Mouse (Mus musculus) liver, embryonic 15.5 days (tissue): Measurements from ENCODE around the gene Tbc1d2. TPM values are rescaled to one million over a fixed set of nuclear protein-coding genes. Genes with fewer than 3 reads are reported as not detected.

ENCODE experiments used
- ATAC-seq: fragments of 200-750 bp; cut with Nextera tagmentation; 2 replicates; pipeline ENCODE4 v1.8.0; 2017; ENCODE audit warnings: moderate number of reproducible peaks, mild to moderate bottlenecking, moderate library complexity; ENCODE audit not compliant: insufficient read depth
- H3K27ac ChIP-seq: fragments of 300-500 bp; sonication (generic); replicated peaks from 2 replicates; pipeline ENCODE4 v1.5.1; 2015; ENCODE audit warnings: mild to moderate bottlenecking, inconsistent platforms
- H3K27me3 ChIP-seq: fragments of 300-500 bp; sonication (generic); 2 replicates; pipeline ENCODE4 v1.6.1; 2015; ENCODE audit warnings: mild to moderate bottlenecking, inconsistent platforms
- H3K36me3 ChIP-seq: fragments of 300-500 bp; sonication (generic); replicated peaks from 2 replicates; pipeline ENCODE4 v1.6.1; 2015; ENCODE audit warnings: moderate library complexity, mild to moderate bottlenecking, inconsistent platforms
- H3K4me1 ChIP-seq: fragments of 300-500 bp; sonication (generic); replicated peaks from 2 replicates; pipeline ENCODE4 v1.6.1; 2015; ENCODE audit warnings: inconsistent platforms
- H3K4me2 ChIP-seq: fragments of 300-500 bp; sonication (generic); 2 replicates; pipeline ENCODE4 v1.6.1; 2015; ENCODE audit warnings: moderate library complexity, mild to moderate bottlenecking, inconsistent platforms
- H3K4me3 ChIP-seq: fragments of 300-500 bp; sonication (generic); replicated peaks from 2 replicates; pipeline ENCODE4 v1.5.1; 2015; ENCODE audit warnings: mild to moderate bottlenecking, inconsistent platforms
- H3K9ac ChIP-seq: fragments of 300-500 bp; sonication (generic); 2 replicates; pipeline ENCODE4 v1.6.1; 2015; ENCODE audit warnings: moderate library complexity, mild to moderate bottlenecking, inconsistent platforms
- H3K9me3 ChIP-seq: fragments of 300-500 bp; sonication (generic); replicated peaks from 2 replicates; pipeline ENCODE4 v1.6.1; 2016; ENCODE audit warnings: inconsistent platforms
- WGBS: fragments of 180-500 bp; shearing (Covaris S2); methylation state at CpG from one replicate; pipeline ENCODE4 v1.1.7; 2015; ENCODE audit warnings: mixed read lengths; ENCODE audit not compliant: insufficient replicate concordance; 5-methylcytosine and 5-hydroxymethylcytosine counted together
- polyA plus RNA-seq: library from polyadenylated mRNA; unstranded; fragments of >200 nt; fragmentation: Nextera tagmentation; extraction: Ambion mirVana; gene quantifications from 2 replicates; pipeline ENCODE4 v1.2.1, GENCODE M21; 2015

Tbc1d2 gene
- polyA plus RNA-seq, 1 experiment from 2014 or later, result 0.78 TPM

DNA sequence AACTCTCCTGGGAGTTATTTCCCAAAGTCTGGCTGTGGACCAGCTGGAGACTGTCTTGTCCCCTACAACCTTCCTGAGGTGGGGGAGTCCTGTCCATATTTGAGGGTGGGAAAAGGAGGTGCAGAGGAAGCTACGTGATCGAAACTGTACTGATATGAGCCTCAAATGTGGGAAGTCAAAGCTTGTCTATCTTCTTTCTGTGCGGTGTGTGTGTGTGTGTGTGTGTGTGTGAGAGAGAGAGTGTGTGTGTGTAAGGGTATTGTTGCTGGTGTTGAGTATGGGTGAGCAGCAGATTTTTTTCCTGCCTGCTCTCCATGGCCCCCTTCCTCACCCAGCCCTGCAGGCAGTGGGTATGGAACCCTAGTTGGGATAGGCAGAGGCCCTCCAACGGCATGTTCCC lies 85.8 kb downstream of the Tbc1d2 start:
- Histone ChIP-seq H3K36me3 (no peaks in the 10 kb centered on the region), H3K4me1 (peaks cover 33% of the 10 kb centered on the region), H3K9ac (no peak overlapping the region), H3K4me2 (peak overlapping the region; percentile 45), H3K4me3 (peak overlapping the region; percentile 2; the same call in 1 of the 2 replicates), H3K27me3 (no peaks in the 10 kb centered on the region; the same call in 1 of the 2 replicates), H3K27ac (peak overlapping the region; percentile 45; the same call in 1 of the 2 replicates), H3K9me3 (no peaks in the 10 kb centered on the region)
- 29% methylated on average over 4 of the region's 4 CpGs for WGBS
- 0 out of 2 replicates have a peak, but pooled peaks have one; percentile 21 for ATAC-seq

DNA sequence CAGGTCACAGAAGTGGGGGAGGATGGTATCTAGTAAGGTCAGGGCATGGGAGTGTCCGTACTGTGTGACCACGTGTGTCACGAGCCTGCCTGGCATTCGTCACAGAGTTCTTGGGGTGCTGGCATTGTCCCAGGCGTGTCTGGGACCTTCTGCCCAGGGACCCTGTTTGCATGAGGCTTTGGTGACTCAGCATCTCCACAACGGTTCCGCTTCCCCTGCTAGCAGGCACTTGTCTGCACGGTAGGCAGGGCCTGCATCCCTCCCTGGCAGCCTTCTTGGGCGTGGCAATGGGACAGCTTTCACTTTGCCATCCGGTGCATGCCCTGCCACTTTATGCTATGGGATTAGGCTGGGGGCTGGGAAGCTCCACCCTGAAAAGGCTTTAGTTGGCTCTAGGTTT lies 86.2 kb downstream of the Tbc1d2 start:
- ATAC-seq, result peak; percentile 65
- H3K4me3 ChIP-seq, result peak overlapping the region; percentile 2
- WGBS, result 6% methylated on average over 10 of the region's 10 CpGs
- peak overlapping the region; percentile 45 for H3K4me2 ChIP-seq
- peaks cover 37% of the 10 kb centered on the region for H3K4me1 ChIP-seq
- H3K9ac ChIP-seq, result no peak overlapping the region
- no peaks in the 10 kb centered on the region for H3K9me3 ChIP-seq
- no peaks in the 10 kb centered on the region; the same call in 1 of the 2 replicates for H3K27me3 ChIP-seq
- peak overlapping the region; percentile 45; the same call in 1 of the 2 replicates for H3K27ac ChIP-seq
- no peaks in the 10 kb centered on the region for H3K36me3 ChIP-seq

DNA sequence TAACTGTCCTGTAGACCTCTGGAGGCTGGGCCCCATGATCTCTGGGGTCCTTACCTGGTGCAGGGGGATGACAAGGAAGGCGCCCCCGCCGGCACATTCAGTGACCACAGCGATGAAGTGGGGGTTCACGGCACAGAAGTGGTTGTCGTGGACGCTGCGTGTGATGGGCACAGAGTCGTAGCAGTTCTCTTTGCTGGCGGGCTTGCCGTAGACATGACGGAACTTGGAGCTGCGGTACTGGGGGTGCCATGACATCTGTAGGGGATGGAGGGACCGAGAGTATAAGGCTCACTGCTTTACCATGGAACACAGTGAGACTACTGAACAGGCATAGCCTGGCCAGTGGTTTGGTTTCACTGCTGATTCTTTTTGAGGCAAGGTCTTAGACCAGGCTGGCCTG lies 87.2 kb downstream of the Tbc1d2 start:
- no peaks in the 10 kb centered on the region; the same call in 1 of the 2 replicates for H3K27me3 ChIP-seq
- H3K27ac ChIP-seq, result no peak overlapping the region
- no peaks in the 10 kb centered on the region for H3K36me3 ChIP-seq
- no peak overlapping the region for H3K4me2 ChIP-seq
- WGBS, result 78% methylated on average over 14 of the region's 14 CpGs
- peaks cover 45% of the 10 kb centered on the region for H3K4me1 ChIP-seq
- H3K9me3 ChIP-seq, result no peaks in the 10 kb centered on the region
- ATAC-seq, result no peak
- no peak overlapping the region for H3K4me3 ChIP-seq
- H3K9ac ChIP-seq, result no peak overlapping the region

DNA sequence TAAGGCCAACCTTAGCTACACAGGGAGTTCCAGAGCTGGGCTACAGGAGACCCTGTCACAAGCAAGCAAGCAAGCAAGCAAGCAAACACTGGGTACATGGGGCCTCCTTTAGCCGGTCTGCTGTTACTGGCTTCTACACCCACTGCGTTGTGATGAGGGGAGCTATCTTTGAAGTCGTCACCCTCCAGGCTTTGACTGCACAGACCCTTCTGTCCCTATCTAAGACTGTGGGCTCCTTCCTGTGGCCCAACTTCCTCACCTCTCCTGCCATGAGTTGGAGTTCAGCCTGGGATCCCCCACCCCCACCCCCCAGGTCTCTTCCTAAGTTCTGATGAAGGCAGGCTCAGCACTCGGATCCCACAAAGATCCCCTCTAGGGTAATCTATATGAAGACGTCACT lies 88.0 kb downstream of the Tbc1d2 start:
- H3K4me1 ChIP-seq, result peaks cover 45% of the 10 kb centered on the region
- WGBS, result 28% methylated on average over 5 of the region's 5 CpGs
- no peaks in the 10 kb centered on the region for H3K9me3 ChIP-seq
- no peak for ATAC-seq
- H3K36me3 ChIP-seq, result no peaks in the 10 kb centered on the region
- H3K27me3 ChIP-seq, result no peaks in the 10 kb centered on the region; the same call in 1 of the 2 replicates
- no peak overlapping the region for H3K9ac ChIP-seq
- no peak overlapping the region for H3K4me3 ChIP-seq
- H3K4me2 ChIP-seq, result no peak overlapping the region
- H3K27ac ChIP-seq, result no peak overlapping the region

DNA sequence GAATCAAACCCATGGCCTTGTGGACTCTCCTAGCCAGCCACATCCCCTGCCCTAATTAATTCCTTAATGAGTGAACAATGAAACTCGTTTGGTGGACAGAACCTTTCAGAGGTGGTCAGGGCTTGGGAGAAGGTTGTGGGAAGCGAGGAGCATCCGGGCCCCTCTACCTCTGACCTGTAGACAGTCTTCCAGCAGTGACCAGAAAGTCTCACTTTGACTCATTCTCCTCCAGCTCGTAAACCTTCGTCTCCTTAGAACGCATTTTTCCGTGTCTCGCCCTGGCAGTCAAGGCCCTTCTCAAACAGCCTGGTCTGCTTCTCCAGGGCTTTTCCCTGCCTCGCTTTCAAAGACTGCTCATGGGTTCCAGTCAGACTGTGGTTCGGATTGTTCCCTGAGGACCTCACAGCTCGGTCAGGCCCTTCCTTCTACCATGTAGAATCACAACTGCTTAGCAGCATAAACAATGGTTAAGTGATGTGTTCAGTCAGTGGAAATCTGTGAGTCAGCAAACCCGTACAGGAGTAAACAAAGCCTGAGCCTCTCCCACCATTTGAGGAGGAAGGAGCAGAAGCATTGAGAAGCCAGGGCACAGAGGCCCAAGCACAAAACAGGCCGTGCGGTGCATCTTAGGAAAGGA lies 89.8 kb downstream of the Tbc1d2 start:
- ATAC-seq, result no peak
- Histone ChIP-seq H3K27ac (no peak overlapping the region), H3K4me1 (peaks cover 44% of the 10 kb centered on the region), H3K9ac (no peak overlapping the region), H3K27me3 (no peaks in the 10 kb centered on the region; the same call in 1 of the 2 replicates), H3K9me3 (no peaks in the 10 kb centered on the region), H3K36me3 (no peaks in the 10 kb centered on the region), H3K4me3 (no peak overlapping the region), H3K4me2 (no peak overlapping the region)
- WGBS, result 72% methylated on average over 14 of the region's 14 CpGs

DNA sequence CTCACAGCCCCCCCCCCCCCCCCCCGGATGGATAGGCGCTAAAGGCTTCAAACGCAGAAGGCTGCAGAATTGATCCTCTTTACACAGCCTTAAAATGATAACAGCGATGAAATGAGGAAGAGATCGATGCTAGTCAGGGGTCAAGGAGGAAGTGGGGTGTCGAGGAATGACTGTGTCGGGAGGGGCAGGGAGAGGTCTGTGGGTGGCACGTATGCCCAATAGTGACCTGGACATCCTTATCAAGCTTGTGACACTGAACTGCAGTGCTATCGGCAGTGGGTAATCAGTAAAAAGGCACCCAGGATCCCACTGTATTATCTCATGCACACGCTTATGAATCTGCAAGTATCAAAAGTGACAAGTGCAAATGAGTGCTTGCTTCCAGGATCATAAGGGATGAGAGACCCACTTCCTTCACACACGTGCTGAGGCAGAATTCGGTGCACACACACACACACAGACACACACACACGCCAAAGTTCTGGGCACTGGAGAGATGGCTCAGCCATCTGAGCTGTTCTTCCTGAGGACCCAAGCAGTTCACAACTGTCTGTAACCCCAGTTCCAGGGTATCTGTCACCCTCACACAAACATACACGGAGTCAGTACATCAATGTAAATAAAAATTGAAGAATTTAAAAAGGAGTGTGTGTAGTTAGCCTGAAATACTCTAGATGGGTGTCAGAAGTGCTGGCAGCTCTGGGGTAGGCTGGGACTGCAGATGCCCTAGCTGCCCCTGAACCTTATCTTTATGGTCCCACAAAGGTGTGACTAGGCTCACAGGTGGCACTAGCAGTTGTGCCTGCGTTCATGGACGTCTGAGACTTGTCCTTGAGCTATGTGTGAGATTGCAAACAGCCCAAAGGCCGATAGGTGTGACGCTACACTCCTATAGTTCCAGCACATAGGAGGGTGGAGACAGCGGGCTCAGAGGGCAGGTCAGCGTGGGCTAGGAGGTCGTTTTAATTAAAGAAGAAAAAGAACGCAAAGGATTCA lies 91.0 kb downstream of the Tbc1d2 start:
- Histone ChIP-seq H3K27me3 (no peaks in the 10 kb centered on the region; the same call in 1 of the 2 replicates), H3K27ac (no peak overlapping the region), H3K4me3 (no peak overlapping the region), H3K4me2 (peak overlapping the region; percentile 5; the same call in 1 of the 2 replicates), H3K36me3 (no peaks in the 10 kb centered on the region), H3K4me1 (peaks cover 38% of the 10 kb centered on the region), H3K9me3 (no peaks in the 10 kb centered on the region), H3K9ac (no peak overlapping the region)
- 30% methylated on average over 22 of the region's 22 CpGs for WGBS
- ATAC-seq, result 0 out of 2 replicates have a peak, but pooled peaks have one; percentile 40

DNA sequence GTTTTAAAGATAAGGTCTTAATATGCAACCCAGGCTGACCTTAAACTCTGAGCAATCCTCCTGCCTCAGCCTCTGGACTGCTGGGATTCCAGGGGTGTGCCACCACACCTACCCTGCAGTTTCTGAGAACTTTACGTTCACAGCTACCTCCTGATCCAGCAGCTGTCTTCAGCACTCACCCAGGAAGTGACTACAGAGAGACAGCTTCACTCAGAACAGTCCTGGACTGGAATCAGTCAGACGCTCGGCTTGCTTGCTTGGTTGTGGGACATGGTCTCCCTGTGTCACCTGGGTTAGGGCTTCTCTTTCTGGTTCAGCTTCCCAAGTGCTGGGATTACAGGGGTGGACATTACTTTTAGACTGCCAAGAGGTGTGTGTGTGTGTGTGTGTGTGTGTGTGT lies 93.1 kb downstream of the Tbc1d2 start:
- no peak for ATAC-seq
- H3K36me3 ChIP-seq, result no peaks in the 10 kb centered on the region
- 61% methylated on average over 3 of the region's 3 CpGs for WGBS

DNA sequence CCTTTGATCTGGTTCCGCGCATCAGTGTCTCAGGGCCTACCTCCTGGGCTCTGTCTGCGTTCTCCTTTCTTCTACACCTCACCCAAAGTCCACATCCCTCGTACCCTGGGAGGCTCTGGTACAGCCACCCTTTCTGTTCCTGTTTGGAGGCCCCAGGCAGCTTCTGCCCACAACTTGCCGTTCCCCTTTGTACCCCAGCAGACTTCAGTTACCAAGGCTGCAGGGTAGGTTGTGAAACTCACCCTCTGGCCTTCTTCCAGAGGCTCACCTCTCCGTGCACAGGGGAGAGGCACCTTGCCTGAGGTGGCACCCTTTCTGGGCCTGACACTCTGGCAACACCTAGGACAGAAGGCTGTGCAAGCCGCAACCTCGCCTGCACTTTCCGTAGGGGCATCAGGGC lies 94.2 kb downstream of the Tbc1d2 start:
- peaks cover 36% of the 10 kb centered on the region for H3K4me1 ChIP-seq
- H3K4me2 ChIP-seq, result no peak overlapping the region
- no peak overlapping the region for H3K9ac ChIP-seq
- no peaks in the 10 kb centered on the region for H3K36me3 ChIP-seq
- H3K27me3 ChIP-seq, result no peaks in the 10 kb centered on the region; the same call in 1 of the 2 replicates
- no peak overlapping the region for H3K4me3 ChIP-seq
- no peak for ATAC-seq
- WGBS, result 56% methylated on average over 9 of the region's 9 CpGs
- H3K27ac ChIP-seq, result peak overlapping the region; percentile 61
- H3K9me3 ChIP-seq, result no peaks in the 10 kb centered on the region

More for the DNA sequence above, 93.1 kb downstream of the Tbc1d2 start:
- Histone ChIP-seq H3K27ac (no peak overlapping the region), H3K4me2 (no peak overlapping the region), H3K4me3 (no peak overlapping the region), H3K4me1 (peaks cover 36% of the 10 kb centered on the region), H3K9me3 (no peaks in the 10 kb centered on the region), H3K9ac (no peak overlapping the region), H3K27me3 (no peaks in the 10 kb centered on the region; the same call in 1 of the 2 replicates)

Other genes with a start within 250 kb of the Tbc1d2 start
- 386 and 388 TPM in 2 replicates for gene Hemgn, start 236.7 kb downstream of the Tbc1d2 start, polyA plus RNA-seq
- gene Anp32b, start 199.3 kb downstream of the Tbc1d2 start, polyA plus RNA-seq, result 387 TPM in 2 replicates
- 45.1 and 51.9 TPM in 2 replicates for gene Nans, start 161.0 kb downstream of the Tbc1d2 start, polyA plus RNA-seq
- gene Trim14, start 114.1 kb downstream of the Tbc1d2 start, polyA plus RNA-seq, result 7.4 and 9.3 TPM in 2 replicates
- gene Coro2a, start 48.0 kb downstream of the Tbc1d2 start, polyA plus RNA-seq, result 2.9 and 3.2 TPM in 2 replicates